Mouse (Mus musculus) testis, adult 2 months (tissue): ENCODE results near the gene Bpi.

Experiments
- CTCF ChIP-seq: fragments of 200-500 bp; IDR thresholded peaks from 2 replicates; pipeline ENCODE4 v1.5.1; 2012; ENCODE audit warnings: low read depth, mild to moderate bottlenecking, inconsistent platforms, low read length, moderate library complexity; ENCODE audit not compliant: control insufficient read depth, insufficient read depth, insufficient replicate concordance
- POLR2A ChIP-seq: fragments of 200-500 bp; IDR thresholded peaks from 2 replicates; pipeline ENCODE4 v1.6.1; 2012; ENCODE audit warnings: low read depth, mild to moderate bottlenecking, inconsistent platforms, low read length, moderate library complexity; ENCODE audit not compliant: control insufficient read depth

DNA sequence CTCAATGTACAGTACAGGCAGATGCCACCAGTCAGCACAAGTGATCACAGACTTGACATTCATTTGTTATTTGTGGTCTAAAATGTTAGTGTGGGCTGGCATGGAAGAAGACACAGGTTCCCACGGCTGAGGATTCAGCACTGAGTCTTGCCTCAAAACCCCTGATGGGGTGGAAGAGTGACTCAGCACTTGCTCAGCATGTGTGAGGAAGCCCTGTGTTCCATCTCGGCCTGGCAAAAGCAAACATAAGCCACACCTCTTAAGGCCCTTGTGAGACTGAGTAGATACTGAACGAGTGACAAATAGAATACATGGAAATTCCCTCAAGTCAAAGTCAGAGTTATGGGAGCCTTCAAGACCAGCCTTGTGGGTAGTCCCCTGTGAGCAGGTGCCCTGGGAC, 24.8 kb upstream of the Bpi start:
- TF ChIP-seq POLR2A (no peak), CTCF (no peak)
